Mouse (Mus musculus): Measurements from ENCODE around the gene Gm49339.

- no peak for TF ChIP-seq CTCF (conservative IDR thresholded peaks at IDR 0.05; ENCODE audit: low read length)
- no peak for TF ChIP-seq POU5F1 (IDR thresholded peaks at IDR 0.05; ENCODE audit: borderline replicate concordance, low read length)
- no peak for TF ChIP-seq NANOG (IDR thresholded peaks at IDR 0.05; ENCODE audit: borderline replicate concordance, low read length)
These were observed 24.6 kb upstream of the Gm49339 start for GRCm38 (mm10) chr10:51455762-51456161.

Measured in E14TG2a.4 (cell line).